Comparison of ENCODE assay signal across 9 mouse cellular contexts in the genomic region with DNA sequence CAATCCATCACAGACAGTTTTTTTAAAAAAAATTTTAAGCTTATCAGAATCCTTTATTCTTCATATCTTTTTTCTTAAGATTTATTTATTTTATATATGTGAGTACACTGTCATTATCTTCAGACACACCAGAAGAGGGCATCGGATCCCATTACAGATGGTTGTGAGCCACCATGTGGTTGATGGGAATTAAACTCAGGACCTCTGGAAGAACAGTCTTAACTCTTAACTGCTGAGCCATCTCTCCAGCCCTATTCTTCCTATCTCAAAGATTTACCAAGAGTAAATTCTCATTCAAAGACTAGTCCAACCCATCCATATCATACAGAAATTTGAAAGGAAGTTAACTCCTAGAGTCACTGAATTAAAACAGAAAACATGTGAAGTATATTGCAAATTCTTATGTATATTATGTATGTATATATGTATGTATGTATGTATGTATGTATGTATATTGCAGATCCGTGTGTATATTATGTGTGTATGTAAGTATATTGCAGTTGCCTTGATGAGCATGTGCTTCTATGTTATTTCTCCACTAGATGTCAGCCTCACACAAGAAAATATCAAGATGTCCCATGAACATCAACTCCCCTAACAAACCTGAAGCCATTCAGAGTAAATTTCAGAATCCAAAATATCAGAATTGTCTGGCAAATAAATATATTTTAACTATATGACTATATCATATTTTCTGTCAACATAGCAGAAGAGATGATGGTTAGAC. TPM values are rescaled to one million over a fixed set of nuclear protein-coding genes. Genes with fewer than 3 reads are reported as not detected.
DNase-seq lines count a peak whose midpoint lies in the region; ATAC-seq and TF ChIP-seq lines count a peak whose summit lies in the region.
"Had no signal": no experiment of that assay in that cellular context is flagged by ENCODE, and none has a peak within 500 bp of the region (broad histone marks: within the 10 kb centered on the region; RNA-seq: fewer than 3 reads in every experiment).

No protein-coding gene starts in this region.

- H3K4me2 ChIP-seq in limb, embryonic 13.5 days (replicated peaks), result no peak overlapping the region
- no peak overlapping the region for H3K4me2 ChIP-seq in forebrain, postnatal 0 days (ENCODE audit: low read depth)
- H3K4me2 ChIP-seq in midbrain, embryonic 16.5 days (ENCODE audit: low read length), result no peak overlapping the region

- H3K36me3 ChIP-seq in limb, embryonic 13.5 days, result no peaks in the 10 kb centered on the region
- no peaks in the 10 kb centered on the region for H3K36me3 ChIP-seq in limb, embryonic 10.5 days
- no peaks in the 10 kb centered on the region for H3K36me3 ChIP-seq in forebrain, postnatal 0 days (ENCODE audit: insufficient read depth)
- no peaks in the 10 kb centered on the region for H3K36me3 ChIP-seq in midbrain, embryonic 16.5 days (ENCODE audit: control insufficient read depth, insufficient read depth, low read length)

- DNase-seq in limb, embryonic 10.5 days (ENCODE audit: low spot score), result no peak
- peak; percentile 57 for DNase-seq in R1 (ENCODE audit: low read depth, low spot score)
- peak; percentile 53 for DNase-seq in forebrain, postnatal 0 days
- DNase-seq in gastrocnemius, adult 18-20 months (ENCODE audit: low spot score), result no peak
- no peak for DNase-seq in gastrocnemius, adult 8-10 months (ENCODE audit: low spot score in 2 of 2)
- no peak for DNase-seq in kidney, postnatal 10 days

- no peaks in the 10 kb centered on the region for H3K4me1 ChIP-seq in limb, embryonic 13.5 days
- no peaks in the 10 kb centered on the region for H3K4me1 ChIP-seq in limb, embryonic 10.5 days
- H3K4me1 ChIP-seq in forebrain, postnatal 0 days (ENCODE audit: insufficient read depth), result no peaks in the 10 kb centered on the region
- no peaks in the 10 kb centered on the region for H3K4me1 ChIP-seq in midbrain, embryonic 16.5 days (ENCODE audit: control insufficient read depth, insufficient read depth, low read length)

- no peaks in the 10 kb centered on the region for H3K27me3 ChIP-seq in limb, embryonic 13.5 days
- H3K27me3 ChIP-seq in limb, embryonic 10.5 days (ENCODE audit: low read depth, poor library complexity, severe bottlenecking), result no peaks in the 10 kb centered on the region
- H3K27me3 ChIP-seq in forebrain, postnatal 0 days (ENCODE audit: insufficient read depth, low read length), result no peaks in the 10 kb centered on the region
- H3K27me3 ChIP-seq in midbrain, embryonic 16.5 days (ENCODE audit: control insufficient read depth, insufficient read depth, low read depth, low read length), result no peaks in the 10 kb centered on the region

- peak; percentile 81 for ATAC-seq in limb, embryonic 13.5 days (ENCODE audit: low FRiP score, low read depth)
- ATAC-seq in forebrain, postnatal 0 days, result peak; percentile 89
- ATAC-seq in midbrain, embryonic 16.5 days, result peak; percentile 88

- no peak overlapping the region for H3K9ac ChIP-seq in limb, embryonic 13.5 days
- no peak overlapping the region for H3K9ac ChIP-seq in forebrain, postnatal 0 days
- no peak overlapping the region for H3K9ac ChIP-seq in midbrain, embryonic 16.5 days (ENCODE audit: low read depth, low read length)

- WGBS in limb, embryonic 13.5 days, result 60% methylated on average over 2 of the region's 2 CpGs
- 59% methylated on average over 2 of the region's 2 CpGs for WGBS in limb, embryonic 10.5 days
- WGBS in forebrain, postnatal 0 days, result 60% methylated on average over 2 of the region's 2 CpGs
- WGBS in midbrain, embryonic 16.5 days, result 59% methylated on average over 2 of the region's 2 CpGs

- H3K27ac ChIP-seq in limb, embryonic 13.5 days, result no peak overlapping the region
- no peak overlapping the region for H3K27ac ChIP-seq in limb, embryonic 10.5 days
- no peak overlapping the region for H3K27ac ChIP-seq in forebrain, postnatal 0 days (ENCODE audit: low read depth, low read length)
- no peak overlapping the region for H3K27ac ChIP-seq in midbrain, embryonic 16.5 days (ENCODE audit: low read length)

- peak; percentile 70 for TF ChIP-seq CTCF in forebrain, postnatal 0 days (IDR thresholded peaks at IDR 0.05; ENCODE audit: low read depth)

- no peak overlapping the region for H3K4me3 ChIP-seq in limb, embryonic 13.5 days
- no peak overlapping the region for H3K4me3 ChIP-seq in limb, embryonic 10.5 days
- H3K4me3 ChIP-seq in forebrain, postnatal 0 days (ENCODE audit: low read depth, low read length), result no peak overlapping the region
- no peak overlapping the region for H3K4me3 ChIP-seq in midbrain, embryonic 16.5 days (ENCODE audit: low read depth, low read length)

- no peaks in the 10 kb centered on the region for H3K9me3 ChIP-seq in limb, embryonic 13.5 days
- no peaks in the 10 kb centered on the region for H3K9me3 ChIP-seq in limb, embryonic 10.5 days (replicated peaks)
- H3K9me3 ChIP-seq in forebrain, postnatal 0 days (ENCODE audit: low read length), result no peaks in the 10 kb centered on the region
- no peaks in the 10 kb centered on the region for H3K9me3 ChIP-seq in midbrain, embryonic 16.5 days (replicated peaks; ENCODE audit: control insufficient read depth, low read length, poor library complexity, severe bottlenecking)

RNA-seq across cellular contexts. Expression of a gene that starts 30.5 kb away (rescaled TPM):
- polyA plus RNA-seq in limb, embryonic 13.5 days (2015; fragmentation: Nextera tagmentation; extraction: Ambion mirVana), result not detected in 2 replicates
- polyA plus RNA-seq in limb, embryonic 10.5 days (2016; fragmentation: Nextera tagmentation; extraction: Ambion mirVana), result not detected in 2 replicates
- under 0.01 and 0.05 TPM in 2 replicates for total RNA-seq in forebrain, postnatal 0 days (2014; rRNA removed)
- 0.04 TPM in 1 of 2 replicates, not detected in the other for polyA plus RNA-seq in forebrain, postnatal 0 days (2015; fragmentation: Nextera tagmentation; extraction: Ambion mirVana)
- polyA plus RNA-seq in midbrain, embryonic 16.5 days (2015; fragmentation: Nextera tagmentation; extraction: Ambion mirVana), result 0.03 and 0.05 TPM in 2 replicates
- not detected for total RNA-seq in gastrocnemius, adult 18-20 months (2021)
- total RNA-seq in gastrocnemius, adult 8-10 months (2022), result not detected
- polyA plus RNA-seq: spleen, adult 2 months had no signal

RNA-seq across cellular contexts. Expression of a gene that starts 40.9 kb away (rescaled TPM):
- polyA plus RNA-seq in limb, embryonic 13.5 days (2015; fragmentation: Nextera tagmentation; extraction: Ambion mirVana), result 0.86 and 1.0 TPM in 2 replicates
- polyA plus RNA-seq in limb, embryonic 10.5 days (2016; fragmentation: Nextera tagmentation; extraction: Ambion mirVana), result 0.19 TPM in 1 of 2 replicates, not detected in the other
- not detected in 2 replicates for total RNA-seq in forebrain, postnatal 0 days (2014; rRNA removed)
- polyA plus RNA-seq in forebrain, postnatal 0 days (2015; fragmentation: Nextera tagmentation; extraction: Ambion mirVana), result not detected in 2 replicates
- not detected in 2 replicates for polyA plus RNA-seq in midbrain, embryonic 16.5 days (2015; fragmentation: Nextera tagmentation; extraction: Ambion mirVana)
- total RNA-seq in gastrocnemius, adult 18-20 months (2021), result under 1 TPM; 0.18 to 0.47 TPM
- total RNA-seq in gastrocnemius, adult 8-10 months (2022), result under 1 TPM; 0.19 to 0.27 (median 0.24) TPM

Comparison
In these comparisons a context has a peak if more than half of its experiments do, and no peak if none do; other contexts are left out.
1. DNase-seq: peak in R1 (single experiment) and forebrain, postnatal 0 days (single experiment); none in limb, embryonic 10.5 days (single experiment), gastrocnemius, adult 18-20 months (single experiment), gastrocnemius, adult 8-10 months (0 of 2) and kidney, postnatal 10 days (single experiment).
2. Peak in every context shown above with its lines, with median percentiles within 50 percentile points of each other: ATAC-seq.